In the genomic region with DNA sequence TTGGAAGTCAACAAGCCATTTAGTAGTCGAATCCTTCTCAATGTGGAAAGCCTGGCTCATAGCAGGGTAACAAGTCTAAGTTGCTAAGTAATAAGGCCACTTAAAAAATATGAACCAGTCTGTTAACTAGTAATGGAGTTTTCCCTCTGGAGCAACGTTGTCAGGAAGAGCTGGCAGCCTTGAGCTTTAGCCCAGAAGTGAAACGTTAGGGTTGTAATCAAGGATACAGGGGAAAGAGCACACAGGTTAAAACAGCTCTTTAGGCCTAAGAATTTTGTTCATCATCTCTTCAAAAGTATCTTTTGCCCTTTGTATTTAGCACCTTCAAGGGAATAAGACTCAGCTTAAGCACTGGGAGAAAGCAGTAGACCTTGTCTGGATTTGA, we compare ENCODE assay signal across 8 mouse cellular contexts. TPM values are rescaled to one million over a fixed set of nuclear protein-coding genes. Genes with fewer than 3 reads are reported as not detected.
A peak's percentile ranks its signal among the peaks of the same experiment; 100 is the strongest.
DNase-seq lines count a peak whose midpoint lies in the region; ATAC-seq and TF ChIP-seq lines count a peak whose summit lies in the region.

No protein-coding gene starts in this region.

- H3K4me1 ChIP-seq in heart, embryonic 14.5 days (ENCODE audit: control insufficient read depth in 2 of 2, insufficient read depth in 2 of 2, low read length in 2 of 2), result peaks cover 0 to 14% of the 10 kb centered on the region in 2 experiments; a peak in 3 of 4 replicates
- H3K4me1 ChIP-seq in G1E (ENCODE audit: insufficient read depth, low read depth, low read length), result peaks cover 43% of the 10 kb centered on the region
- H3K4me1 ChIP-seq in forebrain, embryonic 15.5 days, result peaks cover 30% of the 10 kb centered on the region
- peaks cover 38% of the 10 kb centered on the region for H3K4me1 ChIP-seq in midbrain, embryonic 10.5 days

- intact Hi-C loops in heart, postnatal 36 days (cut with DNase I), result loop anchor here (2.0 kb wide), 1 partner anchor 18 kb away; no protein-coding TSS in a partner anchor

- peak overlapping the region; percentile 44 to 52; a peak in 3 of 4 replicates for H3K4me3 ChIP-seq in heart, embryonic 14.5 days (ENCODE audit: control insufficient read depth in 1 of 2, insufficient read depth in 1 of 2, low read depth in 1 of 2, low read length in 2 of 2)
- H3K4me3 ChIP-seq in G1E (ENCODE audit: low read depth, low read length), result peak overlapping the region; percentile 67; the same call in 1 of the 2 replicates
- peak overlapping the region; percentile 51 for H3K4me3 ChIP-seq in forebrain, embryonic 15.5 days
- H3K4me3 ChIP-seq in midbrain, embryonic 10.5 days, result peak overlapping the region; percentile 56

- DNase-seq in heart, postnatal 36 days, result no peak
- no peak for DNase-seq in G1E (ENCODE audit: low spot score)
- DNase-seq in midbrain, embryonic 10.5 days (ENCODE audit: low spot score), result no peak
- no peak for DNase-seq in layer of hippocampus, postnatal 14 days (ENCODE audit: low spot score in 2 of 2)
- no peak for DNase-seq in layer of hippocampus, adult 11-12 months (ENCODE audit: low spot score)
- no peak for DNase-seq in left cerebral cortex, adult 18-20 months (ENCODE audit: low spot score in 2 of 2)

- peak overlapping the region; percentile 86 to 87 for H3K27ac ChIP-seq in heart, embryonic 14.5 days (replicated peaks in 1 of 2; ENCODE audit: control insufficient read depth in 1 of 2, insufficient read depth in 1 of 2, low read depth in 2 of 2, low read length in 2 of 2)
- peak overlapping the region; percentile 93 for H3K27ac ChIP-seq in forebrain, embryonic 15.5 days (replicated peaks)
- H3K27ac ChIP-seq in midbrain, embryonic 10.5 days (replicated peaks), result peak overlapping the region; percentile 98

- no peak for ATAC-seq in heart, embryonic 14.5 days (ENCODE audit: insufficient number of reproducible peaks, insufficient read depth, low FRiP score, low read depth)
- ATAC-seq in G1E (ENCODE audit: extremely low read depth, insufficient number of reproducible peaks, low FRiP score, poor library complexity, severe bottlenecking), result no peak
- no peak for ATAC-seq in forebrain, embryonic 15.5 days (replicated peaks)

- peak overlapping the region; percentile 72 for H3K4me2 ChIP-seq in heart, embryonic 14.5 days (ENCODE audit: low read length)
- peak overlapping the region; percentile 63 for H3K4me2 ChIP-seq in forebrain, embryonic 15.5 days (replicated peaks)

- H3K36me3 ChIP-seq in heart, embryonic 14.5 days (ENCODE audit: control insufficient read depth, insufficient read depth, low read length), result no peaks in the 10 kb centered on the region
- no peaks in the 10 kb centered on the region for H3K36me3 ChIP-seq in G1E (replicated peaks)
- H3K36me3 ChIP-seq in forebrain, embryonic 15.5 days, result no peaks in the 10 kb centered on the region
- no peaks in the 10 kb centered on the region for H3K36me3 ChIP-seq in midbrain, embryonic 10.5 days

- WGBS in heart, embryonic 14.5 days, result 12% methylated on average over 3 of the region's 3 CpGs
- WGBS in forebrain, embryonic 15.5 days, result 7% methylated on average over 3 of the region's 3 CpGs
- WGBS in midbrain, embryonic 10.5 days, result 8% methylated on average over 3 of the region's 3 CpGs

- TF ChIP-seq CTCF in G1E (IDR thresholded peaks at IDR 0.05; ENCODE audit: low read depth, low read length), result no peak

- H3K9me3 ChIP-seq in heart, embryonic 14.5 days (ENCODE audit: control insufficient read depth, low read length), result no peaks in the 10 kb centered on the region
- no peaks in the 10 kb centered on the region for H3K9me3 ChIP-seq in G1E (replicated peaks)
- no peaks in the 10 kb centered on the region for H3K9me3 ChIP-seq in forebrain, embryonic 15.5 days
- H3K9me3 ChIP-seq in midbrain, embryonic 10.5 days (replicated peaks), result no peaks in the 10 kb centered on the region

- no peaks in the 10 kb centered on the region for H3K27me3 ChIP-seq in heart, embryonic 14.5 days (ENCODE audit: control insufficient read depth, insufficient read depth, low read length)
- no peaks in the 10 kb centered on the region for H3K27me3 ChIP-seq in G1E (ENCODE audit: insufficient read depth, low read length)
- H3K27me3 ChIP-seq in forebrain, embryonic 15.5 days, result no peaks in the 10 kb centered on the region
- no peaks in the 10 kb centered on the region for H3K27me3 ChIP-seq in midbrain, embryonic 10.5 days (ENCODE audit: low read depth, poor library complexity, severe bottlenecking)

- H3K9ac ChIP-seq in heart, embryonic 14.5 days (ENCODE audit: low read length), result peak overlapping the region; percentile 72
- peak overlapping the region; percentile 58 for H3K9ac ChIP-seq in forebrain, embryonic 15.5 days (replicated peaks)

RNA-seq across cellular contexts. Expression of a gene that starts 0.7 kb away (rescaled TPM):
- not detected in 2 replicates for polyA plus RNA-seq in heart, embryonic 14.5 days (2014; fragmentation: Nextera tagmentation; extraction: Ambion mirVana)
- total RNA-seq in heart, postnatal 36 days (2021), result 10 to 100 TPM; 37.7 to 40.9 TPM
- 443 and 478 TPM in 2 replicates for total RNA-seq in G1E (2014; fragmentation: Nextera tagmentation)
- total RNA-seq in G1E (2017), result 2,744 and 3,177 TPM in 2 replicates
- 8.0 and 49.6 TPM in 2 replicates for polyA plus RNA-seq in G1E (2012)
- 0.70 and 0.73 TPM in 2 replicates for polyA plus RNA-seq in forebrain, embryonic 15.5 days (2015; fragmentation: Nextera tagmentation; extraction: Ambion mirVana)
- polyA plus RNA-seq in midbrain, embryonic 10.5 days (2016; fragmentation: Nextera tagmentation; extraction: Ambion mirVana), result 1.7 TPM in 1 of 2 replicates, not detected in the other
- 100 to 1,000 TPM; 122 to 142 TPM for total RNA-seq in layer of hippocampus, postnatal 14 days (2021)
- 100 to 1,000 TPM; 168 to 177 TPM for total RNA-seq in left cerebral cortex, adult 18-20 months (2021)

RNA-seq across cellular contexts. Expression of a gene that starts 2.3 kb away (rescaled TPM):
- polyA plus RNA-seq in heart, embryonic 14.5 days (2014; fragmentation: Nextera tagmentation; extraction: Ambion mirVana), result 0.24 and 0.41 TPM in 2 replicates
- 1 to 10 TPM; 2.2 to 2.3 TPM for total RNA-seq in heart, postnatal 36 days (2021)
- 71.9 and 74.3 TPM in 2 replicates for total RNA-seq in G1E (2014; fragmentation: Nextera tagmentation)
- total RNA-seq in G1E (2017), result 127 and 128 TPM in 2 replicates
- 0.43 and 2.1 TPM in 2 replicates for polyA plus RNA-seq in G1E (2012)
- 0.23 and 0.25 TPM in 2 replicates for polyA plus RNA-seq in forebrain, embryonic 15.5 days (2015; fragmentation: Nextera tagmentation; extraction: Ambion mirVana)
- 0.58 and 0.63 TPM in 2 replicates for polyA plus RNA-seq in midbrain, embryonic 10.5 days (2016; fragmentation: Nextera tagmentation; extraction: Ambion mirVana)
- 1 to 10 TPM; 4.6 to 4.8 TPM for total RNA-seq in layer of hippocampus, postnatal 14 days (2021)
- 1 to 10 TPM; 3.1 to 3.7 TPM for total RNA-seq in left cerebral cortex, adult 18-20 months (2021)

RNA-seq across cellular contexts. Expression of a gene that starts 6.9 kb away (rescaled TPM):
- 0.65 and 0.72 TPM in 2 replicates for polyA plus RNA-seq in heart, embryonic 14.5 days (2014; fragmentation: Nextera tagmentation; extraction: Ambion mirVana)
- total RNA-seq in heart, postnatal 36 days (2021), result 10 to 100 TPM in 1 of 2 experiments, 1 to 10 TPM in 1; 7.4 to 10.0 TPM
- total RNA-seq in G1E (2014; fragmentation: Nextera tagmentation) (125 and 143 TPM in 2 replicates), G1E (2017) (96.8 and 187 TPM in 2 replicates)
- 1.8 and 12.3 TPM in 2 replicates for polyA plus RNA-seq in G1E (2012)
- polyA plus RNA-seq in forebrain, embryonic 15.5 days (2015; fragmentation: Nextera tagmentation; extraction: Ambion mirVana), result 0.46 and 0.94 TPM in 2 replicates
- polyA plus RNA-seq in midbrain, embryonic 10.5 days (2016; fragmentation: Nextera tagmentation; extraction: Ambion mirVana), result 1.1 and 1.5 TPM in 2 replicates
- 10 to 100 TPM; 19.7 to 24.2 TPM for total RNA-seq in layer of hippocampus, postnatal 14 days (2021)
- total RNA-seq in left cerebral cortex, adult 18-20 months (2021), result 10 to 100 TPM; 16.3 to 17.0 TPM

RNA-seq across cellular contexts. Expression of a gene that starts 7.6 kb away (rescaled TPM):
- 0.65 and 0.66 TPM in 2 replicates for polyA plus RNA-seq in heart, embryonic 14.5 days (2014; fragmentation: Nextera tagmentation; extraction: Ambion mirVana)
- total RNA-seq in heart, postnatal 36 days (2021), result 1 to 10 TPM in 1 of 2 experiments, under 1 TPM in 1; 0.94 to 1.9 TPM
- 32.7 and 41.6 TPM in 2 replicates for total RNA-seq in G1E (2014; fragmentation: Nextera tagmentation)
- total RNA-seq in G1E (2017), result 77.6 and 126 TPM in 2 replicates
- 0.91 and 4.9 TPM in 2 replicates for polyA plus RNA-seq in G1E (2012)
- 0.37 and 0.59 TPM in 2 replicates for polyA plus RNA-seq in forebrain, embryonic 15.5 days (2015; fragmentation: Nextera tagmentation; extraction: Ambion mirVana)
- 1.00 and 1.0 TPM in 2 replicates for polyA plus RNA-seq in midbrain, embryonic 10.5 days (2016; fragmentation: Nextera tagmentation; extraction: Ambion mirVana)
- total RNA-seq in layer of hippocampus, postnatal 14 days (2021), result 1 to 10 TPM; 1.2 to 1.9 TPM
- total RNA-seq in left cerebral cortex, adult 18-20 months (2021), result under 1 TPM; 0.54 to 0.67 TPM

RNA-seq across cellular contexts. Expression of a gene that starts 11.4 kb away (rescaled TPM):
- 2.0 TPM in 2 replicates for polyA plus RNA-seq in heart, embryonic 14.5 days (2014; fragmentation: Nextera tagmentation; extraction: Ambion mirVana)
- 10 to 100 TPM; 21.4 to 23.8 TPM for total RNA-seq in heart, postnatal 36 days (2021)
- total RNA-seq in G1E (2014; fragmentation: Nextera tagmentation) (466 and 595 TPM in 2 replicates), G1E (2017) (426 and 591 TPM in 2 replicates)
- 6.8 and 31.3 TPM in 2 replicates for polyA plus RNA-seq in G1E (2012)
- 2.6 and 2.7 TPM in 2 replicates for polyA plus RNA-seq in forebrain, embryonic 15.5 days (2015; fragmentation: Nextera tagmentation; extraction: Ambion mirVana)
- 5.1 and 7.2 TPM in 2 replicates for polyA plus RNA-seq in midbrain, embryonic 10.5 days (2016; fragmentation: Nextera tagmentation; extraction: Ambion mirVana)
- total RNA-seq in layer of hippocampus, postnatal 14 days (2021), result 10 to 100 TPM; 60.0 to 69.0 TPM
- 10 to 100 TPM; 47.4 to 48.5 TPM for total RNA-seq in left cerebral cortex, adult 18-20 months (2021)

Comparison
In these comparisons a context has a peak if more than half of its experiments do, and no peak if none do; other contexts are left out.
1. RNA of a gene that starts 2.3 kb away (total RNA-seq): 71.9 to 128 TPM in G1E; 4.6 to 4.8 TPM in layer of hippocampus, postnatal 14 days, 3.1 to 3.7 TPM in left cerebral cortex, adult 18-20 months and 2.2 to 2.3 TPM in heart, postnatal 36 days; every median in the first group is over 10 times any median in the second.
2. Peak in every context shown above with its lines, with median percentiles within 50 percentile points of each other: H3K27ac ChIP-seq and H3K4me3 ChIP-seq.